Mouse (Mus musculus): ENCODE data around the gene Hoxa9. TPM values are rescaled to one million over a fixed set of nuclear protein-coding genes. Genes with fewer than 3 reads are reported as not detected.
A peak's percentile ranks its signal among the peaks of the same experiment; 100 is the strongest.

Gene Hoxa9
- polyA plus RNA-seq, 1 experiment from 2014 or later = not detected

- ATAC-seq (ENCODE audit: low FRiP score, low TSS enrichment) (no peak), DNase-seq (no peak)
- Histone ChIP-seq H3K4me3 (replicated peaks; ENCODE audit: low read depth, low read length) (peak overlapping the region; percentile 15; the same call in 1 of the 2 replicates), H3K27me3 (ENCODE audit: control insufficient read depth, insufficient read depth, low read length) (peaks cover 98% of the 10 kb centered on the region), H3K27ac (replicated peaks; ENCODE audit: low read depth, low read length) (no peak overlapping the region), H3K9me3 (ENCODE audit: control insufficient read depth, low read length) (no peaks in the 10 kb centered on the region), H3K36me3 (ENCODE audit: control insufficient read depth, insufficient read depth, low read length) (no peaks in the 10 kb centered on the region), H3K4me2 (ENCODE audit: low read length) (peak overlapping the region; percentile 28), H3K9ac (replicated peaks; ENCODE audit: low read length) (no peak overlapping the region), H3K4me1 (ENCODE audit: control insufficient read depth, insufficient read depth, low read length) (0 out of 2 replicates have a peak, but pooled peaks cover 3% of the 10 kb centered on the region)
- under 1% methylated on average over 25 of the region's 25 CpGs for WGBS
Observed at GRCm38 (mm10) chr6:52217459-52217768, 13.5 kb downstream of the Hoxa9 start.

- Histone ChIP-seq H3K4me1 (ENCODE audit: control insufficient read depth, insufficient read depth, low read length) (0 out of 2 replicates have a peak, but pooled peaks cover 3% of the 10 kb centered on the region), H3K9ac (replicated peaks; ENCODE audit: low read length) (no peak overlapping the region), H3K27ac (replicated peaks; ENCODE audit: low read depth, low read length) (no peak overlapping the region), H3K4me2 (ENCODE audit: low read length) (peak overlapping the region; percentile 28), H3K36me3 (ENCODE audit: control insufficient read depth, insufficient read depth, low read length) (no peaks in the 10 kb centered on the region), H3K9me3 (ENCODE audit: control insufficient read depth, low read length) (no peaks in the 10 kb centered on the region), H3K27me3 (ENCODE audit: control insufficient read depth, insufficient read depth, low read length) (peaks cover 98% of the 10 kb centered on the region), H3K4me3 (replicated peaks; ENCODE audit: low read depth, low read length) (peak overlapping the region; percentile 15; the same call in 1 of the 2 replicates)
- DNase-seq (no peak), ATAC-seq (ENCODE audit: low FRiP score, low TSS enrichment) (no peak)
- 2% methylated on average over 60 of the region's 60 CpGs for WGBS
Observed at GRCm38 (mm10) chr6:52216691-52217458, 14.0 kb downstream of the Hoxa9 start.

- WGBS = 2% methylated on average over 30 of the region's 30 CpGs
- Histone ChIP-seq H3K4me1 (ENCODE audit: control insufficient read depth, insufficient read depth, low read length) (0 out of 2 replicates have a peak, but pooled peaks cover 3% of the 10 kb centered on the region), H3K9me3 (ENCODE audit: control insufficient read depth, low read length) (no peaks in the 10 kb centered on the region), H3K9ac (replicated peaks; ENCODE audit: low read length) (no peak overlapping the region), H3K4me3 (replicated peaks; ENCODE audit: low read depth, low read length) (no peak overlapping the region), H3K27ac (replicated peaks; ENCODE audit: low read depth, low read length) (no peak overlapping the region), H3K36me3 (ENCODE audit: control insufficient read depth, insufficient read depth, low read length) (no peaks in the 10 kb centered on the region), H3K4me2 (ENCODE audit: low read length) (no peak overlapping the region), H3K27me3 (ENCODE audit: control insufficient read depth, insufficient read depth, low read length) (peaks cover 99% of the 10 kb centered on the region)
- no peak for DNase-seq
- no peak for ATAC-seq (ENCODE audit: low FRiP score, low TSS enrichment)
Observed at GRCm38 (mm10) chr6:52215771-52216535, 14.9 kb downstream of the Hoxa9 start.

GRCm38 (mm10) chr6:52215070-52215469 is 15.8 kb downstream of the Hoxa9 start:
- ATAC-seq (ENCODE audit: low FRiP score, low TSS enrichment) = no peak
- Histone ChIP-seq H3K4me1 (ENCODE audit: control insufficient read depth, insufficient read depth, low read length) (0 out of 2 replicates have a peak, but pooled peaks cover 3% of the 10 kb centered on the region), H3K4me3 (replicated peaks; ENCODE audit: low read depth, low read length) (no peak overlapping the region), H3K9me3 (ENCODE audit: control insufficient read depth, low read length) (no peaks in the 10 kb centered on the region), H3K27ac (replicated peaks; ENCODE audit: low read depth, low read length) (no peak overlapping the region), H3K4me2 (ENCODE audit: low read length) (no peak overlapping the region), H3K9ac (replicated peaks; ENCODE audit: low read length) (no peak overlapping the region), H3K36me3 (ENCODE audit: control insufficient read depth, insufficient read depth, low read length) (no peaks in the 10 kb centered on the region), H3K27me3 (ENCODE audit: control insufficient read depth, insufficient read depth, low read length) (peaks cover 98% of the 10 kb centered on the region)
- no peak for DNase-seq
- WGBS = 11% methylated on average over 3 of the region's 3 CpGs

GRCm38 (mm10) chr6:52214271-52214670 is 16.6 kb downstream of the Hoxa9 start:
- Histone ChIP-seq H3K9ac (replicated peaks; ENCODE audit: low read length) (no peak overlapping the region), H3K27ac (replicated peaks; ENCODE audit: low read depth, low read length) (no peak overlapping the region), H3K4me2 (ENCODE audit: low read length) (no peak overlapping the region), H3K4me1 (ENCODE audit: control insufficient read depth, insufficient read depth, low read length) (0 out of 2 replicates have a peak, but pooled peaks cover 3% of the 10 kb centered on the region), H3K9me3 (ENCODE audit: control insufficient read depth, low read length) (no peaks in the 10 kb centered on the region), H3K27me3 (ENCODE audit: control insufficient read depth, insufficient read depth, low read length) (peaks cover 98% of the 10 kb centered on the region), H3K36me3 (ENCODE audit: control insufficient read depth, insufficient read depth, low read length) (no peaks in the 10 kb centered on the region), H3K4me3 (replicated peaks; ENCODE audit: low read depth, low read length) (no peak overlapping the region)
- no peak for DNase-seq
- no peak for ATAC-seq (ENCODE audit: low FRiP score, low TSS enrichment)
- 13% methylated on average over 5 of the region's 5 CpGs for WGBS

- WGBS = 3% methylated on average over 38 of the region's 38 CpGs
- no peak within 1 kb of the TSS for H3K9ac ChIP-seq (replicated peaks; ENCODE audit: low read length)
- no peak within 1 kb of the TSS for H3K27ac ChIP-seq (replicated peaks; ENCODE audit: low read depth, low read length)
- DNase-seq (no peak), ATAC-seq (ENCODE audit: low FRiP score, low TSS enrichment) (no peak)
- H3K4me3 ChIP-seq (replicated peaks; ENCODE audit: low read depth, low read length) = no peak within 1 kb of the TSS
- H3K9me3 ChIP-seq (ENCODE audit: control insufficient read depth, low read length) = no peaks in the 10 kb centered on the region
- peaks cover 98% of the 10 kb centered on the region for H3K27me3 ChIP-seq (ENCODE audit: control insufficient read depth, insufficient read depth, low read length)
- H3K4me1 ChIP-seq (ENCODE audit: control insufficient read depth, insufficient read depth, low read length) = 0 out of 2 replicates have a peak, but pooled peaks cover 3% of the 10 kb centered on the region
- no peaks in the 10 kb centered on the region for H3K36me3 ChIP-seq (ENCODE audit: control insufficient read depth, insufficient read depth, low read length)
- H3K4me2 ChIP-seq (ENCODE audit: low read length) = no peak within 1 kb of the TSS
Observed at GRCm38 (mm10) chr6:52213119-52213986, 17.5 kb downstream of the Hoxa9 start, which contains the start of the genes Hoxa3 and Gm28308. TSS of gene Hoxa3 (minus strand) at chr6:52213336. TSS of gene Gm28308 (minus strand) at chr6:52213339.

GRCm38 (mm10) chr6:52212556-52213118 is 18.3 kb downstream of the Hoxa9 start:
- Histone ChIP-seq H3K9me3 (ENCODE audit: control insufficient read depth, low read length) (no peaks in the 10 kb centered on the region), H3K4me3 (replicated peaks; ENCODE audit: low read depth, low read length) (no peak overlapping the region), H3K4me1 (ENCODE audit: control insufficient read depth, insufficient read depth, low read length) (0 out of 2 replicates have a peak, but pooled peaks cover 3% of the 10 kb centered on the region), H3K9ac (replicated peaks; ENCODE audit: low read length) (no peak overlapping the region), H3K27ac (replicated peaks; ENCODE audit: low read depth, low read length) (no peak overlapping the region), H3K4me2 (ENCODE audit: low read length) (no peak overlapping the region), H3K36me3 (ENCODE audit: control insufficient read depth, insufficient read depth, low read length) (no peaks in the 10 kb centered on the region), H3K27me3 (ENCODE audit: control insufficient read depth, insufficient read depth, low read length) (peaks cover 99% of the 10 kb centered on the region)
- DNase-seq (no peak), ATAC-seq (ENCODE audit: low FRiP score, low TSS enrichment) (no peak)
- 3% methylated on average over 22 of the region's 22 CpGs for WGBS

GRCm38 (mm10) chr6:52211961-52212360 is 18.9 kb downstream of the Hoxa9 start:
- Histone ChIP-seq H3K9ac (replicated peaks; ENCODE audit: low read length) (no peak overlapping the region), H3K36me3 (ENCODE audit: control insufficient read depth, insufficient read depth, low read length) (no peaks in the 10 kb centered on the region), H3K4me2 (ENCODE audit: low read length) (no peak overlapping the region), H3K4me3 (replicated peaks; ENCODE audit: low read depth, low read length) (no peak overlapping the region), H3K27ac (replicated peaks; ENCODE audit: low read depth, low read length) (no peak overlapping the region), H3K9me3 (ENCODE audit: control insufficient read depth, low read length) (no peaks in the 10 kb centered on the region), H3K27me3 (ENCODE audit: control insufficient read depth, insufficient read depth, low read length) (peaks cover 99% of the 10 kb centered on the region), H3K4me1 (ENCODE audit: control insufficient read depth, insufficient read depth, low read length) (0 out of 2 replicates have a peak, but pooled peaks cover under 1% of the 10 kb centered on the region)
- no peak for ATAC-seq (ENCODE audit: low FRiP score, low TSS enrichment)
- DNase-seq = no peak
- 7% methylated on average over 13 of the region's 13 CpGs for WGBS
